Mouse (Mus musculus): ENCODE data around the gene Ppp2r3a. TPM values are rescaled to one million over a fixed set of nuclear protein-coding genes. Genes with fewer than 3 reads are reported as not detected.

Ppp2r3a gene
- 42.2 TPM for polyA plus RNA-seq (2021)

GRCm38 (mm10) chr9:101251644-101252337, at the start of gene Ppp2r3a:
Gene Ppp2r3a, minus strand, starts transcription at chr9:101251795.
- no peak for TF ChIP-seq CTCF (IDR thresholded peaks at IDR 0.05)
- H3K27me3 ChIP-seq: no peaks in the 10 kb centered on the region
- ChIA-PET CTCF (interaction anchor here (0.9 to 1.4 kb wide), 3 partner anchors 11 to 66 kb away, joined by 3 to 5 read pairs (median 4); no protein-coding TSS in a partner anchor), POLR2A (interaction anchor here (0.9 to 1.7 kb wide), 4 partner anchors 14 to 61 kb away, joined by 3 to 11 read pairs (median 4); no protein-coding TSS in a partner anchor)
- ATAC-seq (peak; percentile 91), DNase-seq (ENCODE audit: low read depth, low spot score) (no peak)
- in situ Hi-C loops (cut with MboI; ENCODE audit: low pct_unique_long_range_greater_than_20kb): no loop called here

- no peaks in the 10 kb centered on the region for H3K27me3 ChIP-seq
- no peak for TF ChIP-seq CTCF (IDR thresholded peaks at IDR 0.05)
- no peak for ATAC-seq
- ChIA-PET POLR2A (no interaction called here), CTCF (interaction anchor here (1.8 kb wide), 1 partner anchor 14 kb away, joined by 5 read pairs; no protein-coding TSS in a partner anchor)
- no peak for DNase-seq (ENCODE audit: low read depth, low spot score)
- in situ Hi-C loops (cut with MboI; ENCODE audit: low pct_unique_long_range_greater_than_20kb): loop anchor here (25.0 kb wide), 2 partner anchors 712 to 1062 kb away; partner anchors contain the start of gene Ephb1
Observed at GRCm38 (mm10) chr9:101300441-101300935, 48.9 kb upstream of the Ppp2r3a start.

GRCm38 (mm10) chr9:101291676-101292660, 40.4 kb upstream of the Ppp2r3a start:
- H3K27me3 ChIP-seq: no peaks in the 10 kb centered on the region
- TF ChIP-seq CTCF (IDR thresholded peaks at IDR 0.05): no peak
- in situ Hi-C loops (cut with MboI; ENCODE audit: low pct_unique_long_range_greater_than_20kb): no loop called here
- CTCF ChIA-PET: interaction anchor here (1.6 kb wide), 2 partner anchors 10 to 14 kb away, joined by 3 to 5 read pairs; no protein-coding TSS in a partner anchor
- ATAC-seq (peak; percentile 51), DNase-seq (ENCODE audit: low read depth, low spot score) (no peak)
- POLR2A ChIA-PET: no interaction called here

GRCm38 (mm10) chr9:101290876-101291275, 39.3 kb upstream of the Ppp2r3a start:
- TF ChIP-seq CTCF (IDR thresholded peaks at IDR 0.05): no peak
- DNase-seq (ENCODE audit: low read depth, low spot score) (no peak), ATAC-seq (no peak)
- POLR2A ChIA-PET: no interaction called here
- in situ Hi-C loops (cut with MboI; ENCODE audit: low pct_unique_long_range_greater_than_20kb): no loop called here
- CTCF ChIA-PET: interaction anchor here (1.6 kb wide), 1 partner anchor 15 kb away, joined by 3 read pairs; no protein-coding TSS in a partner anchor
- no peaks in the 10 kb centered on the region for H3K27me3 ChIP-seq

- TF ChIP-seq CTCF (IDR thresholded peaks at IDR 0.05): no peak
- H3K27me3 ChIP-seq: no peaks in the 10 kb centered on the region
- in situ Hi-C loops (cut with MboI; ENCODE audit: low pct_unique_long_range_greater_than_20kb): no loop called here
- ChIA-PET POLR2A (no interaction called here), CTCF (interaction anchor here (0.9 kb wide), 1 partner anchor 15 kb away, joined by 3 read pairs; no protein-coding TSS in a partner anchor)
- ATAC-seq (no peak), DNase-seq (ENCODE audit: low read depth, low spot score) (no peak)
Observed at GRCm38 (mm10) chr9:101289750-101290149, 38.2 kb upstream of the Ppp2r3a start.

GRCm38 (mm10) chr9:101288901-101289647, 37.5 kb upstream of the Ppp2r3a start:
- in situ Hi-C loops (cut with MboI; ENCODE audit: low pct_unique_long_range_greater_than_20kb): no loop called here
- CTCF ChIA-PET: interaction anchor here (0.9 kb wide), 1 partner anchor 14 kb away, joined by 3 read pairs; no protein-coding TSS in a partner anchor
- ATAC-seq (no peak), DNase-seq (ENCODE audit: low read depth, low spot score) (no peak)
- TF ChIP-seq CTCF (IDR thresholded peaks at IDR 0.05): no peak
- POLR2A ChIA-PET: no interaction called here
- H3K27me3 ChIP-seq: no peaks in the 10 kb centered on the region

- in situ Hi-C loops (cut with MboI; ENCODE audit: low pct_unique_long_range_greater_than_20kb): no loop called here
- ChIA-PET CTCF (no interaction called here), POLR2A (no interaction called here)
- DNase-seq (ENCODE audit: low read depth, low spot score) (no peak), ATAC-seq (no peak)
- H3K27me3 ChIP-seq: no peaks in the 10 kb centered on the region
- no peak for TF ChIP-seq CTCF (IDR thresholded peaks at IDR 0.05)
Observed at GRCm38 (mm10) chr9:101286766-101287165, 35.2 kb upstream of the Ppp2r3a start.

GRCm38 (mm10) chr9:101284049-101284448, 32.5 kb upstream of the Ppp2r3a start:
- no peak for TF ChIP-seq CTCF (IDR thresholded peaks at IDR 0.05)
- DNase-seq (ENCODE audit: low read depth, low spot score) (no peak), ATAC-seq (no peak)
- ChIA-PET POLR2A (no interaction called here), CTCF (no interaction called here)
- H3K27me3 ChIP-seq: no peaks in the 10 kb centered on the region
- in situ Hi-C loops (cut with MboI; ENCODE audit: low pct_unique_long_range_greater_than_20kb): no loop called here

- in situ Hi-C loops (cut with MboI; ENCODE audit: low pct_unique_long_range_greater_than_20kb): no loop called here
- POLR2A ChIA-PET: no interaction called here
Observed at GRCm38 (mm10) chr9:101282651-101283050, 31.1 kb upstream of the Ppp2r3a start.

GRCm38 (mm10) chr9:101281906-101282305, 30.3 kb upstream of the Ppp2r3a start:
- no peak for TF ChIP-seq CTCF (IDR thresholded peaks at IDR 0.05)
- ATAC-seq (no peak), DNase-seq (ENCODE audit: low read depth, low spot score) (no peak)
- in situ Hi-C loops (cut with MboI; ENCODE audit: low pct_unique_long_range_greater_than_20kb): no loop called here
- POLR2A ChIA-PET: no interaction called here
- H3K27me3 ChIP-seq: no peaks in the 10 kb centered on the region
- CTCF ChIA-PET: no interaction called here

More at GRCm38 (mm10) chr9:101282651-101283050, 31.1 kb upstream of the Ppp2r3a start:
- CTCF ChIA-PET: no interaction called here
- no peaks in the 10 kb centered on the region for H3K27me3 ChIP-seq
- no peak for TF ChIP-seq CTCF (IDR thresholded peaks at IDR 0.05)
- ATAC-seq (no peak), DNase-seq (ENCODE audit: low read depth, low spot score) (no peak)
